Mouse (Mus musculus): Measurements from ENCODE around the gene Nagk.
"Not testable (repeated sequence)": the region's sequence is repeated elsewhere in the genome, so short reads cannot be mapped to it uniquely, and the experiment has no call there.

Gene Nagk

GRCm38 (mm10) chr6:83794760-83795296 lies at the start of gene Nagk:
Gene Nagk, plus strand, starts transcription at chr6:83794982.
- peak; percentile 98 for DNase-seq (ENCODE audit: low read depth)

- no peak for DNase-seq (ENCODE audit: low read depth)
Measured at GRCm38 (mm10) chr6:83745466-83745865, 49.3 kb upstream of the Nagk start.

- DNase-seq (ENCODE audit: low read depth): no peak
Measured at GRCm38 (mm10) chr6:83749286-83749685, 45.5 kb upstream of the Nagk start.

GRCm38 (mm10) chr6:83750171-83750684 lies 44.6 kb upstream of the Nagk start:
- peak; percentile 78 for DNase-seq (ENCODE audit: low read depth)

GRCm38 (mm10) chr6:83756051-83756450 lies 38.7 kb upstream of the Nagk start:
- DNase-seq (ENCODE audit: low read depth): no peak

- DNase-seq (ENCODE audit: low read depth): no peak
Measured at GRCm38 (mm10) chr6:83762344-83762743, 32.4 kb upstream of the Nagk start, which contains the start of gene Ankrd53. Gene Ankrd53, plus strand, starts transcription at chr6:83762644.

- peak; percentile 47 for DNase-seq (ENCODE audit: low read depth)
Measured at GRCm38 (mm10) chr6:83762880-83763431, 31.8 kb upstream of the Nagk start.

- no peak for DNase-seq (ENCODE audit: low read depth)
Measured at GRCm38 (mm10) chr6:83766982-83767381, 27.8 kb upstream of the Nagk start.

- DNase-seq (ENCODE audit: low read depth): no peak
Measured at GRCm38 (mm10) chr6:83768485-83768884, 26.3 kb upstream of the Nagk start.

GRCm38 (mm10) chr6:83774126-83774525 lies 20.7 kb upstream of the Nagk start:
- DNase-seq (ENCODE audit: low read depth): no peak

GRCm38 (mm10) chr6:83774781-83775563 lies 19.8 kb upstream of the Nagk start:
- DNase-seq (ENCODE audit: low read depth): peak; percentile 62

GRCm38 (mm10) chr6:83775638-83776293 lies 19.0 kb upstream of the Nagk start, which contains the start of gene Tex261:
Gene Tex261, minus strand, starts transcription at chr6:83775813.
- DNase-seq (ENCODE audit: low read depth): peak; percentile 94

GRCm38 (mm10) chr6:83778306-83778705 lies 16.5 kb upstream of the Nagk start:
- no peak for DNase-seq (ENCODE audit: low read depth)

GRCm38 (mm10) chr6:83779026-83779425 lies 15.8 kb upstream of the Nagk start:
- DNase-seq (ENCODE audit: low read depth): peak; percentile 78

GRCm38 (mm10) chr6:83786426-83786825 lies 8.4 kb upstream of the Nagk start:
- no peak for DNase-seq (ENCODE audit: low read depth)

- no peak for DNase-seq (ENCODE audit: low read depth)
Measured at GRCm38 (mm10) chr6:83788554-83788953, 6.2 kb upstream of the Nagk start.

- not testable (repeated sequence) for DNase-seq (ENCODE audit: low read depth)
Measured at GRCm38 (mm10) chr6:83790533-83790932, 4.2 kb upstream of the Nagk start.

- no peak for DNase-seq (ENCODE audit: low read depth)
Measured at GRCm38 (mm10) chr6:83791251-83791890, 3.4 kb upstream of the Nagk start.

GRCm38 (mm10) chr6:83795492-83795900 lies 714 bp downstream of the Nagk start:
- peak; percentile 61 for DNase-seq (ENCODE audit: low read depth)

GRCm38 (mm10) chr6:83796686-83797085 lies 1.9 kb downstream of the Nagk start:
- no peak for DNase-seq (ENCODE audit: low read depth)

GRCm38 (mm10) chr6:83802033-83802432 lies 7.3 kb downstream of the Nagk start:
- DNase-seq (ENCODE audit: low read depth): no peak

- no peak for DNase-seq (ENCODE audit: low read depth)
Measured at GRCm38 (mm10) chr6:83802846-83803245, 8.1 kb downstream of the Nagk start.
